In genomic region chr10:75789081-75789735, GRCm38 (mm10) we compare ENCODE assay signal across 34 mouse cellular contexts. TPM values are rescaled to one million over a fixed set of nuclear protein-coding genes. Genes with fewer than 3 reads are reported as not detected.
DNase-seq lines count a peak whose midpoint lies in the region; ATAC-seq lines count a peak whose summit lies in the region.
"Had no signal": no experiment of that assay in that cellular context is flagged by ENCODE, and none has a peak within 500 bp of the region (broad histone marks: within the 10 kb centered on the region; RNA-seq: fewer than 3 reads in every experiment).

No protein-coding gene starts in this region.

- no peak overlapping the region for H3K4me2 ChIP-seq in heart, embryonic 11.5 days
- no peak overlapping the region for H3K4me2 ChIP-seq in liver, embryonic 11.5 days
- no peak overlapping the region for H3K4me2 ChIP-seq in liver, embryonic 16.5 days (ENCODE audit: low read depth, low read length)
- H3K4me2 ChIP-seq: embryonic facial prominence, embryonic 12.5 days; heart, embryonic 15.5 days; kidney, embryonic 15.5 days; limb, embryonic 15.5 days; midbrain, embryonic 11.5 days; stomach, embryonic 15.5 days had no signal

- no peak overlapping the region for H3K9ac ChIP-seq in heart, embryonic 11.5 days (ENCODE audit: low read depth, low read length)
- H3K9ac ChIP-seq in liver, embryonic 11.5 days (ENCODE audit: low read depth, low read length): no peak overlapping the region
- no peak overlapping the region for H3K9ac ChIP-seq in liver, embryonic 16.5 days (ENCODE audit: low read depth, low read length)
- H3K9ac ChIP-seq: embryonic facial prominence, embryonic 12.5 days; heart, embryonic 15.5 days; kidney, embryonic 15.5 days; limb, embryonic 15.5 days; stomach, embryonic 15.5 days had no signal

- no peak overlapping the region for H3K4me3 ChIP-seq in heart, embryonic 11.5 days (ENCODE audit: low read depth, low read length)
- H3K4me3 ChIP-seq in liver, embryonic 11.5 days (ENCODE audit: low read depth, low read length): no peak overlapping the region
- H3K4me3 ChIP-seq in liver, embryonic 16.5 days (ENCODE audit: low read depth, low read length): no peak overlapping the region
- H3K4me3 ChIP-seq: embryonic facial prominence, embryonic 12.5 days; heart, embryonic 15.5 days; kidney, embryonic 15.5 days; layer of hippocampus, adult 2 months; limb, embryonic 10.5 days; limb, embryonic 15.5 days; stomach, embryonic 15.5 days had no signal

- no peaks in the 10 kb centered on the region for H3K36me3 ChIP-seq in heart, embryonic 11.5 days (ENCODE audit: control insufficient read depth, insufficient read depth, low read length)
- 0 out of 2 replicates have a peak, but pooled peaks cover 3% of the 10 kb centered on the region for H3K36me3 ChIP-seq in liver, embryonic 11.5 days (ENCODE audit: control insufficient read depth, insufficient read depth, low read length)
- no peaks in the 10 kb centered on the region for H3K36me3 ChIP-seq in liver, embryonic 16.5 days (ENCODE audit: control insufficient read depth, insufficient read depth)
- H3K36me3 ChIP-seq: embryonic facial prominence, embryonic 12.5 days; G1E; heart, embryonic 15.5 days; kidney, embryonic 15.5 days; limb, embryonic 10.5 days; limb, embryonic 15.5 days; stomach, embryonic 15.5 days had no signal

- WGBS in heart, embryonic 11.5 days (ENCODE audit: insufficient replicate concordance): 76% methylated on average over 6 of the region's 6 CpGs
- WGBS in liver, embryonic 11.5 days: 67% methylated on average over 6 of the region's 6 CpGs
- 50% methylated on average over 6 of the region's 6 CpGs for WGBS in liver, embryonic 16.5 days (ENCODE audit: insufficient replicate concordance)

- no peak for ATAC-seq in heart, embryonic 11.5 days (replicated peaks; ENCODE audit: insufficient number of reproducible peaks, low FRiP score, low TSS enrichment)
- no peak for ATAC-seq in liver, embryonic 11.5 days (replicated peaks; ENCODE audit: low FRiP score)
- peak; percentile 49; the same call in 1 of the 2 replicates for ATAC-seq in liver, embryonic 16.5 days (ENCODE audit: low read depth)
- no peak for ATAC-seq in activated CD4-positive, CD25-positive, alpha-beta regulatory T cell, adult 4 months
- ATAC-seq: forebrain, embryonic 14.5 days; hindbrain, embryonic 16.5 days; midbrain, embryonic 16.5 days had no signal

- H3K9me3 ChIP-seq in heart, embryonic 11.5 days (replicated peaks; ENCODE audit: control insufficient read depth, low read length): no peaks in the 10 kb centered on the region
- no peaks in the 10 kb centered on the region for H3K9me3 ChIP-seq in liver, embryonic 11.5 days (ENCODE audit: control insufficient read depth, low read length)
- H3K9me3 ChIP-seq in liver, embryonic 16.5 days (replicated peaks; ENCODE audit: control insufficient read depth, low read length): no peaks in the 10 kb centered on the region
- H3K9me3 ChIP-seq: embryonic facial prominence, embryonic 12.5 days; G1E; heart, embryonic 15.5 days; kidney, embryonic 15.5 days; limb, embryonic 10.5 days; limb, embryonic 15.5 days; stomach, embryonic 15.5 days had no signal

- peak; percentile 84 for DNase-seq in heart, adult 11 months
- DNase-seq in liver, embryonic 11.5 days (ENCODE audit: low spot score): no peak
- DNase-seq in layer of hippocampus, adult 8-10 months (ENCODE audit: low spot score in 2 of 2): no peak
- DNase-seq in urinary bladder, postnatal 10 days (ENCODE audit: low spot score): no peak
- no peak for DNase-seq in gastrocnemius, postnatal 25 days
- DNase-seq: adrenal gland, postnatal 25 days; cerebellum, adult 11-12 months; cerebellum, adult 9-11 months; embryo, embryonic 11 days; right cerebral cortex, adult 18-20 months; thymus, postnatal 14 days had no signal

- no peak overlapping the region for H3K27ac ChIP-seq in heart, embryonic 11.5 days (ENCODE audit: low read depth, low read length)
- peak overlapping the region; percentile 2 for H3K27ac ChIP-seq in liver, embryonic 11.5 days (ENCODE audit: low read depth, low read length)
- peak overlapping the region; percentile 77 for H3K27ac ChIP-seq in liver, embryonic 16.5 days (ENCODE audit: low read length)
- H3K27ac ChIP-seq: embryonic facial prominence, embryonic 12.5 days; heart, embryonic 15.5 days; kidney, embryonic 15.5 days; layer of hippocampus, adult 2 months; limb, embryonic 10.5 days; limb, embryonic 15.5 days; stomach, embryonic 15.5 days had no signal

- H3K4me1 ChIP-seq in heart, embryonic 11.5 days (ENCODE audit: control insufficient read depth, insufficient read depth, low read length): no peaks in the 10 kb centered on the region
- 0 out of 2 replicates have a peak, but pooled peaks cover 3% of the 10 kb centered on the region for H3K4me1 ChIP-seq in liver, embryonic 11.5 days (replicated peaks; ENCODE audit: control insufficient read depth, insufficient read depth, low read length)
- no peaks in the 10 kb centered on the region; the same call in none of the 2 replicates for H3K4me1 ChIP-seq in liver, embryonic 16.5 days (ENCODE audit: control insufficient read depth, low read depth, low read length)
- H3K4me1 ChIP-seq: heart, embryonic 15.5 days had no signal

- H3K27me3 ChIP-seq in heart, embryonic 11.5 days (ENCODE audit: control insufficient read depth, insufficient read depth, low read length): no peaks in the 10 kb centered on the region
- H3K27me3 ChIP-seq in liver, embryonic 11.5 days (replicated peaks; ENCODE audit: control insufficient read depth, insufficient read depth, low read length): no peaks in the 10 kb centered on the region
- no peaks in the 10 kb centered on the region for H3K27me3 ChIP-seq in liver, embryonic 16.5 days (ENCODE audit: control insufficient read depth, insufficient read depth, low read depth, low read length)
- H3K27me3 ChIP-seq: embryonic facial prominence, embryonic 12.5 days; heart, embryonic 15.5 days; kidney, embryonic 15.5 days; limb, embryonic 15.5 days; stomach, embryonic 15.5 days had no signal

RNA-seq across cellular contexts. Expression of gene Gstt3, which starts 8.0 kb away (rescaled TPM):
- polyA plus RNA-seq in heart, embryonic 11.5 days (2014; fragmentation: Nextera tagmentation; extraction: Ambion mirVana): 3.0 and 3.4 TPM in 2 replicates
- 6.3 and 7.9 TPM in 2 replicates for polyA plus RNA-seq in liver, embryonic 11.5 days (2014; fragmentation: Nextera tagmentation; extraction: Ambion mirVana)
- 14.1 and 16.3 TPM in 2 replicates for polyA plus RNA-seq in liver, embryonic 16.5 days (2015; fragmentation: Nextera tagmentation; extraction: Ambion mirVana)
- total RNA-seq in layer of hippocampus, adult 8-10 months (2022): 1 to 10 TPM; 2.0 to 7.7 (median 4.3) TPM
- 1 to 10 TPM; 4.0 to 4.7 TPM for total RNA-seq in gastrocnemius, postnatal 25 days (2021)
- 1 to 10 TPM; 3.3 to 6.1 TPM for polyA plus RNA-seq in activated CD4-positive, CD25-positive, alpha-beta regulatory T cell, adult 4 months (2017; shearing (Covaris generic))
- total RNA-seq: neutrophil, adult 5-6 weeks had no signal

RNA-seq across cellular contexts. Expression of gene Gm20441, which starts 8.5 kb away (rescaled TPM):
- polyA plus RNA-seq in heart, embryonic 11.5 days (2014; fragmentation: Nextera tagmentation; extraction: Ambion mirVana): not detected in 2 replicates
- polyA plus RNA-seq in liver, embryonic 11.5 days (2014; fragmentation: Nextera tagmentation; extraction: Ambion mirVana): not detected in 2 replicates
- polyA plus RNA-seq in liver, embryonic 16.5 days (2015; fragmentation: Nextera tagmentation; extraction: Ambion mirVana): 0.18 TPM in 1 of 2 replicates, not detected in the other
- total RNA-seq in layer of hippocampus, adult 8-10 months (2022): not detected
- not detected for total RNA-seq in gastrocnemius, postnatal 25 days (2021)
- polyA plus RNA-seq in activated CD4-positive, CD25-positive, alpha-beta regulatory T cell, adult 4 months (2017; shearing (Covaris generic)): not detected
- total RNA-seq: adrenal gland, postnatal 25 days; G1E; gastrocnemius, adult 8-10 months; layer of hippocampus, postnatal 25 days; left cerebral cortex, postnatal 10 days; megakaryocyte, adult 5-6 weeks; neutrophil, adult 5-6 weeks had no signal
- polyA plus RNA-seq: C2C12; embryonic facial prominence, embryonic 12.5 days; G1E; heart, embryonic 15.5 days; hindbrain, embryonic 11.5 days; limb, embryonic 10.5 days; midbrain, embryonic 11.5 days; midbrain, embryonic 16.5 days; neural tube, embryonic 11.5 days had no signal

RNA-seq across cellular contexts. Expression of gene Gstt1, which starts 9.2 kb away (rescaled TPM):
- polyA plus RNA-seq in heart, embryonic 11.5 days (2014; fragmentation: Nextera tagmentation; extraction: Ambion mirVana): 4.3 and 5.1 TPM in 2 replicates
- 40.7 and 43.0 TPM in 2 replicates for polyA plus RNA-seq in liver, embryonic 11.5 days (2014; fragmentation: Nextera tagmentation; extraction: Ambion mirVana)
- 181 and 217 TPM in 2 replicates for polyA plus RNA-seq in liver, embryonic 16.5 days (2015; fragmentation: Nextera tagmentation; extraction: Ambion mirVana)
- 10 to 100 TPM; 10.0 to 15.8 (median 12.8) TPM for total RNA-seq in layer of hippocampus, adult 8-10 months (2022)
- 1 to 10 TPM; 5.5 to 6.2 TPM for total RNA-seq in gastrocnemius, postnatal 25 days (2021)
- 1 to 10 TPM in 1 of 2 experiments, not detected in 1; 1.2 TPM for polyA plus RNA-seq in activated CD4-positive, CD25-positive, alpha-beta regulatory T cell, adult 4 months (2017; shearing (Covaris generic))
- total RNA-seq: megakaryocyte, adult 5-6 weeks; neutrophil, adult 5-6 weeks had no signal

RNA-seq across cellular contexts. Expression of gene Ddt, which starts 16.0 kb away (rescaled TPM):
- 41.1 and 44.4 TPM in 2 replicates for polyA plus RNA-seq in heart, embryonic 11.5 days (2014; fragmentation: Nextera tagmentation; extraction: Ambion mirVana)
- polyA plus RNA-seq in liver, embryonic 11.5 days (2014; fragmentation: Nextera tagmentation; extraction: Ambion mirVana): 198 and 213 TPM in 2 replicates
- polyA plus RNA-seq in liver, embryonic 16.5 days (2015; fragmentation: Nextera tagmentation; extraction: Ambion mirVana): 222 and 239 TPM in 2 replicates
- total RNA-seq in layer of hippocampus, adult 8-10 months (2022): 10 to 100 TPM; 39.9 to 46.0 (median 44.1) TPM
- 10 to 100 TPM; 38.0 to 44.6 TPM for total RNA-seq in gastrocnemius, postnatal 25 days (2021)
- 100 to 1,000 TPM in 1 of 2 experiments, 10 to 100 TPM in 1; 78.9 to 104 TPM for polyA plus RNA-seq in activated CD4-positive, CD25-positive, alpha-beta regulatory T cell, adult 4 months (2017; shearing (Covaris generic))

RNA-seq across cellular contexts. Expression of gene Cabin1, which starts 25.1 kb away (rescaled TPM):
- polyA plus RNA-seq in heart, embryonic 11.5 days (2014; fragmentation: Nextera tagmentation; extraction: Ambion mirVana): 18.5 and 28.6 TPM in 2 replicates
- 30.3 and 33.3 TPM in 2 replicates for polyA plus RNA-seq in liver, embryonic 11.5 days (2014; fragmentation: Nextera tagmentation; extraction: Ambion mirVana)
- 11.6 and 13.6 TPM in 2 replicates for polyA plus RNA-seq in liver, embryonic 16.5 days (2015; fragmentation: Nextera tagmentation; extraction: Ambion mirVana)
- 10 to 100 TPM; 64.2 to 89.7 (median 67.1) TPM for total RNA-seq in layer of hippocampus, adult 8-10 months (2022)
- 1 to 10 TPM; 8.3 to 8.8 TPM for total RNA-seq in gastrocnemius, postnatal 25 days (2021)
- polyA plus RNA-seq in activated CD4-positive, CD25-positive, alpha-beta regulatory T cell, adult 4 months (2017; shearing (Covaris generic)): 10 to 100 TPM; 22.0 to 22.3 TPM
